Comparison of ENCODE assay signal across 15 mouse cellular contexts in genomic region chr5:75410240-75411186, GRCm38 (mm10).
DNase-seq lines count a peak whose midpoint lies in the region; ATAC-seq and TF ChIP-seq lines count a peak whose summit lies in the region.
"Had no signal": no experiment of that assay in that cellular context is flagged by ENCODE, and none has a peak within 500 bp of the region (broad histone marks: within the 10 kb centered on the region; RNA-seq: fewer than 3 reads in every experiment).

No protein-coding gene starts in this region.

- WGBS in hindbrain, postnatal 0 days, result 64% methylated on average over 24 of the region's 24 CpGs
- WGBS in hindbrain, embryonic 11.5 days, result 91% methylated on average over 24 of the region's 24 CpGs
- 51% methylated on average over 24 of the region's 24 CpGs for WGBS in lung, postnatal 0 days
- 51% methylated on average over 24 of the region's 24 CpGs for WGBS in lung, adult 2 months
- 35% methylated on average over 24 of the region's 24 CpGs for WGBS in forebrain, embryonic 16.5 days

- H3K9me3 ChIP-seq in hindbrain, postnatal 0 days (ENCODE audit: low read length), result no peaks in the 10 kb centered on the region
- H3K9me3 ChIP-seq in hindbrain, embryonic 11.5 days (ENCODE audit: control insufficient read depth, low read length), result no peaks in the 10 kb centered on the region
- H3K9me3 ChIP-seq in lung, postnatal 0 days (ENCODE audit: low read length), result no peaks in the 10 kb centered on the region
- no peaks in the 10 kb centered on the region for H3K9me3 ChIP-seq in forebrain, embryonic 16.5 days (ENCODE audit: control insufficient read depth, low read length)
- H3K9me3 ChIP-seq: limb, embryonic 12.5 days had no signal

- no peak for TF ChIP-seq CTCF in hindbrain, postnatal 0 days (IDR thresholded peaks at IDR 0.05; ENCODE audit: low read depth)
- no peak for TF ChIP-seq CTCF in lung, postnatal 0 days (IDR thresholded peaks at IDR 0.05)
- TF ChIP-seq CTCF in lung, adult 2 months (IDR thresholded peaks at IDR 0.05; ENCODE audit: insufficient read depth, low read length), result no peak
- no peak for TF ChIP-seq CTCF in brain, embryonic 14.5 days (IDR thresholded peaks at IDR 0.05; ENCODE audit: borderline replicate concordance, extremely low read depth, insufficient read depth, insufficient read length)

- no peak for TF ChIP-seq POLR2A in lung, adult 2 months (IDR thresholded peaks at IDR 0.05; ENCODE audit: borderline replicate concordance, extremely low read depth, low read depth, low read length)
- no peak for TF ChIP-seq POLR2A in brain, embryonic 14.5 days (IDR thresholded peaks at IDR 0.05; ENCODE audit: borderline replicate concordance, extremely low read depth, insufficient read depth, insufficient read length, poor library complexity, severe bottlenecking)

- no peaks in the 10 kb centered on the region for H3K27me3 ChIP-seq in hindbrain, postnatal 0 days (ENCODE audit: insufficient read depth, low read length)
- no peaks in the 10 kb centered on the region for H3K27me3 ChIP-seq in hindbrain, embryonic 11.5 days (ENCODE audit: control insufficient read depth, insufficient read depth, low read length)
- H3K27me3 ChIP-seq in lung, postnatal 0 days (replicated peaks; ENCODE audit: insufficient read depth, low read length), result no peaks in the 10 kb centered on the region
- peaks cover 6% of the 10 kb centered on the region; the same call in 1 of the 2 replicates for H3K27me3 ChIP-seq in forebrain, embryonic 16.5 days (replicated peaks; ENCODE audit: control insufficient read depth, insufficient read depth, low read length)
- H3K27me3 ChIP-seq: limb, embryonic 12.5 days had no signal

- no peaks in the 10 kb centered on the region for H3K36me3 ChIP-seq in hindbrain, postnatal 0 days (ENCODE audit: insufficient read depth, low read length)
- no peaks in the 10 kb centered on the region for H3K36me3 ChIP-seq in hindbrain, embryonic 11.5 days (ENCODE audit: control insufficient read depth, insufficient read depth, low read length)
- no peaks in the 10 kb centered on the region for H3K36me3 ChIP-seq in lung, postnatal 0 days (ENCODE audit: insufficient read depth, low read length)
- no peaks in the 10 kb centered on the region for H3K36me3 ChIP-seq in forebrain, embryonic 16.5 days (ENCODE audit: control insufficient read depth, insufficient read depth)
- H3K36me3 ChIP-seq: limb, embryonic 12.5 days had no signal

- no peak overlapping the region for H3K9ac ChIP-seq in hindbrain, postnatal 0 days (replicated peaks; ENCODE audit: low read length)
- no peak overlapping the region for H3K9ac ChIP-seq in hindbrain, embryonic 11.5 days (ENCODE audit: low read depth, low read length)
- H3K9ac ChIP-seq in lung, postnatal 0 days (replicated peaks; ENCODE audit: low read depth), result no peak overlapping the region
- no peak overlapping the region; the same call in 1 of the 2 replicates for H3K9ac ChIP-seq in forebrain, embryonic 16.5 days (replicated peaks; ENCODE audit: low read depth, low read length)
- H3K9ac ChIP-seq: limb, embryonic 12.5 days; liver, postnatal 0 days had no signal

- ATAC-seq in hindbrain, postnatal 0 days, result no peak
- ATAC-seq in hindbrain, embryonic 11.5 days (ENCODE audit: low FRiP score), result no peak
- no peak for ATAC-seq in lung, postnatal 0 days
- ATAC-seq in forebrain, embryonic 16.5 days, result peak; percentile 96
- ATAC-seq: inflammation-experienced regulatory T-cells, adult 6 months; liver, postnatal 0 days had no signal

- TF ChIP-seq EP300 in lung, postnatal 0 days (IDR thresholded peaks at IDR 0.05), result no peak

- no peaks in the 10 kb centered on the region for H3K4me1 ChIP-seq in hindbrain, postnatal 0 days (ENCODE audit: insufficient read depth, low read length)
- no peaks in the 10 kb centered on the region for H3K4me1 ChIP-seq in hindbrain, embryonic 11.5 days (replicated peaks; ENCODE audit: control insufficient read depth, insufficient read depth, low read length)
- no peaks in the 10 kb centered on the region for H3K4me1 ChIP-seq in lung, postnatal 0 days (ENCODE audit: insufficient read depth, low read depth, low read length)
- H3K4me1 ChIP-seq in lung, adult 2 months (ENCODE audit: control insufficient read depth, insufficient read depth, low read length), result no peaks in the 10 kb centered on the region
- peaks cover 4% of the 10 kb centered on the region for H3K4me1 ChIP-seq in forebrain, embryonic 16.5 days (replicated peaks; ENCODE audit: control insufficient read depth, insufficient read depth, low read length)

- peak overlapping the region; percentile 38 for H3K4me2 ChIP-seq in hindbrain, postnatal 0 days (ENCODE audit: low read depth, low read length)
- H3K4me2 ChIP-seq in hindbrain, embryonic 11.5 days (replicated peaks; ENCODE audit: low read depth, low read length), result no peak overlapping the region
- H3K4me2 ChIP-seq in lung, postnatal 0 days (replicated peaks; ENCODE audit: low read depth, low read length), result no peak overlapping the region; the same call in 1 of the 2 replicates
- peak overlapping the region; percentile 37 for H3K4me2 ChIP-seq in forebrain, embryonic 16.5 days (ENCODE audit: low read length)
- H3K4me2 ChIP-seq: limb, embryonic 12.5 days had no signal

- H3K27ac ChIP-seq in hindbrain, postnatal 0 days, result no peak overlapping the region
- no peak overlapping the region for H3K27ac ChIP-seq in hindbrain, embryonic 11.5 days (ENCODE audit: low read depth, low read length)
- H3K27ac ChIP-seq in lung, postnatal 0 days (ENCODE audit: low read length), result no peak overlapping the region
- peak overlapping the region; percentile 48 for H3K27ac ChIP-seq in forebrain, embryonic 16.5 days (ENCODE audit: low read length)
- H3K27ac ChIP-seq: gastrocnemius, adult 2 months; heart, adult 2 months; limb, embryonic 12.5 days had no signal

- no peak for DNase-seq in hindbrain, postnatal 0 days (ENCODE audit: low spot score)
- no peak for DNase-seq in hindbrain, embryonic 11.5 days (ENCODE audit: low spot score)
- DNase-seq in lung, postnatal 0 days (ENCODE audit: low spot score), result peak; percentile 31
- no peak for DNase-seq in lung, adult 2 months
- peak; percentile 87 for DNase-seq in brain, embryonic 14.5 days (ENCODE audit: low read depth)
- no peak for DNase-seq in spleen, postnatal 36 days (ENCODE audit: low spot score in 2 of 2)
- DNase-seq: cerebellum, adult 8-10 months; gastrocnemius, adult 2 months; heart, adult 2 months; liver, postnatal 0 days; thymus, postnatal 14 days had no signal

- no peak overlapping the region for H3K4me3 ChIP-seq in hindbrain, postnatal 0 days (ENCODE audit: low read length)
- no peak overlapping the region for H3K4me3 ChIP-seq in hindbrain, embryonic 11.5 days (ENCODE audit: low read depth, low read length)
- H3K4me3 ChIP-seq in lung, postnatal 0 days (ENCODE audit: low read depth, low read length), result no peak overlapping the region
- H3K4me3 ChIP-seq in lung, adult 2 months (replicated peaks; ENCODE audit: extremely low read depth, low read depth, low read length), result no peak overlapping the region
- H3K4me3 ChIP-seq in forebrain, embryonic 16.5 days (replicated peaks; ENCODE audit: low read length), result peak overlapping the region; percentile 24
- H3K4me3 ChIP-seq: erythroblast, embryonic 14.5 days; gastrocnemius, adult 2 months; heart, adult 2 months; limb, embryonic 12.5 days had no signal

Comparison
In these comparisons a context has a peak if more than half of its experiments do, and no peak if none do; other contexts are left out.
1. DNase-seq: peak in lung, postnatal 0 days (single experiment) and brain, embryonic 14.5 days (single experiment); none in hindbrain, postnatal 0 days (single experiment), hindbrain, embryonic 11.5 days (single experiment), lung, adult 2 months (single experiment) and spleen, postnatal 36 days (0 of 2).
2. H3K4me2 ChIP-seq: peak in hindbrain, postnatal 0 days (single experiment) and forebrain, embryonic 16.5 days (single experiment); none in hindbrain, embryonic 11.5 days (single experiment) and lung, postnatal 0 days (single experiment).